Mouse (Mus musculus): ENCODE measurements at regions not wholly inside any gene's neighbourhood (a gene's known extent, or its start where the extent isn't known, plus 50 kb on each side); places are given as distances from the start of the nearest gene placed in this dataset.

GRCm38 (mm10) chr10:9457222-9457621 is 217.8 kb downstream of the Samd5 start:
- TF ChIP-seq CTCF (IDR thresholded peaks at IDR 0.05; ENCODE audit: low read depth, low read length) (no peak), POLR2A (IDR thresholded peaks at IDR 0.05; ENCODE audit: extremely low read depth, insufficient read depth, low read length) (no peak)
